Mouse (Mus musculus): Measurements from ENCODE around the gene Vps52.

GRCm38 (mm10) chr17:33991788-33992664 lies 36.4 kb downstream of the Vps52 start:
- TF ChIP-seq CTCF (IDR thresholded peaks at IDR 0.05; ENCODE audit: control insufficient read depth, insufficient read depth, insufficient read length) = no peak
- no peak for TF ChIP-seq MYOG (IDR thresholded peaks at IDR 0.05; ENCODE audit: control insufficient read depth, extremely low read depth, insufficient read length)
- TF ChIP-seq MAX (IDR thresholded peaks at IDR 0.05) = no peak
- peak; percentile 92 for TF ChIP-seq USF1 (IDR thresholded peaks at IDR 0.05; ENCODE audit: low read depth)
